Mouse (Mus musculus) neural tube, embryonic 11.5 days (tissue): Measurements from ENCODE around the gene Clic6. TPM values are rescaled to one million over a fixed set of nuclear protein-coding genes. Genes with fewer than 3 reads are reported as not detected.

Source experiments
- ATAC-seq: fragments of 200-750 bp; cut with Nextera tagmentation; 2 replicates; pipeline ENCODE4 v1.8.0; 2017; ENCODE audit warnings: moderate number of reproducible peaks, mild to moderate bottlenecking, moderate TSS enrichment, moderate library complexity; ENCODE audit not compliant: insufficient read depth, low FRiP score, low TSS enrichment
- DNase-seq: peaks from one replicate; pipeline ENCODE4 v3.0.0-alpha.2; 2015; ENCODE audit warnings: low spot score
- H3K27ac ChIP-seq: fragments of 300-500 bp; sonication (generic); 2 replicates; pipeline ENCODE4 v1.5.1; 2014; ENCODE audit warnings: low read depth, mild to moderate bottlenecking, low read length
- H3K27me3 ChIP-seq: fragments of 300-500 bp; sonication (generic); 2 replicates; pipeline ENCODE4 v1.6.1; 2014; ENCODE audit warnings: mild to moderate bottlenecking, low read length, mixed read lengths; ENCODE audit not compliant: control insufficient read depth, insufficient read depth
- H3K36me3 ChIP-seq: fragments of 300-500 bp; sonication (generic); 2 replicates; pipeline ENCODE4 v1.6.1; 2014; ENCODE audit warnings: mild to moderate bottlenecking, low read length, moderate library complexity, mixed read lengths; ENCODE audit not compliant: control insufficient read depth, insufficient read depth
- H3K4me1 ChIP-seq: fragments of 300-500 bp; sonication (generic); 2 replicates; pipeline ENCODE4 v1.6.1; 2014; ENCODE audit warnings: low read length, mixed read lengths; ENCODE audit not compliant: control insufficient read depth, insufficient read depth
- H3K4me2 ChIP-seq: fragments of 300-500 bp; sonication (generic); 2 replicates; pipeline ENCODE4 v1.6.1; 2014; ENCODE audit warnings: low read depth, mild to moderate bottlenecking, moderate library complexity
- H3K4me3 ChIP-seq: fragments of 300-500 bp; sonication (generic); 2 replicates; pipeline ENCODE4 v1.5.1; 2014; ENCODE audit warnings: low read depth, low read length
- H3K9ac ChIP-seq: fragments of 300-500 bp; sonication (generic); 2 replicates; pipeline ENCODE4 v1.6.1; 2014; ENCODE audit warnings: mild to moderate bottlenecking, low read length
- H3K9me3 ChIP-seq: fragments of 300-500 bp; sonication (generic); 2 replicates; pipeline ENCODE4 v1.6.1; 2016; ENCODE audit warnings: low read length; ENCODE audit not compliant: control insufficient read depth
- WGBS: fragments of 180-500 bp; shearing (Covaris S2); extraction: QIAGEN DNeasy Blood & Tissue Kit; methylation state at CpG from one replicate; pipeline ENCODE4 v1.1.7; 2014; 5-methylcytosine and 5-hydroxymethylcytosine counted together
- polyA plus RNA-seq: library from polyadenylated mRNA; unstranded; fragments of >200 nt; fragmentation: Nextera tagmentation; extraction: Ambion mirVana; gene quantifications from 2 replicates; pipeline ENCODE4 v1.2.1, GENCODE M21; 2014

Clic6 gene
- polyA plus RNA-seq, 1 experiment from 2014 or later = 0.34 TPM

GRCm38 (mm10) chr16:92552858-92553257 is 67.3 kb downstream of the Clic6 start:
- no peaks in the 10 kb centered on the region for H3K36me3 ChIP-seq
- no peak overlapping the region for H3K4me3 ChIP-seq
- H3K9ac ChIP-seq = no peak overlapping the region
- no peaks in the 10 kb centered on the region for H3K9me3 ChIP-seq
- WGBS = 64% methylated on average over 11 of the region's 11 CpGs
- no peak overlapping the region for H3K27ac ChIP-seq
- no peak for DNase-seq
- no peaks in the 10 kb centered on the region for H3K4me1 ChIP-seq
- ATAC-seq = no peak
- H3K4me2 ChIP-seq = no peak overlapping the region
- no peaks in the 10 kb centered on the region for H3K27me3 ChIP-seq

GRCm38 (mm10) chr16:92555051-92555450 is 69.5 kb downstream of the Clic6 start:
- H3K4me2 ChIP-seq = no peak overlapping the region
- no peak overlapping the region for H3K4me3 ChIP-seq
- DNase-seq (no peak), ATAC-seq (no peak)
- H3K9me3 ChIP-seq = no peaks in the 10 kb centered on the region
- no peak overlapping the region for H3K27ac ChIP-seq
- 70% methylated on average over 1 of the region's 1 CpGs for WGBS
- H3K36me3 ChIP-seq = no peaks in the 10 kb centered on the region
- no peaks in the 10 kb centered on the region for H3K4me1 ChIP-seq
- H3K9ac ChIP-seq = no peak overlapping the region
- no peaks in the 10 kb centered on the region for H3K27me3 ChIP-seq

DNA sequence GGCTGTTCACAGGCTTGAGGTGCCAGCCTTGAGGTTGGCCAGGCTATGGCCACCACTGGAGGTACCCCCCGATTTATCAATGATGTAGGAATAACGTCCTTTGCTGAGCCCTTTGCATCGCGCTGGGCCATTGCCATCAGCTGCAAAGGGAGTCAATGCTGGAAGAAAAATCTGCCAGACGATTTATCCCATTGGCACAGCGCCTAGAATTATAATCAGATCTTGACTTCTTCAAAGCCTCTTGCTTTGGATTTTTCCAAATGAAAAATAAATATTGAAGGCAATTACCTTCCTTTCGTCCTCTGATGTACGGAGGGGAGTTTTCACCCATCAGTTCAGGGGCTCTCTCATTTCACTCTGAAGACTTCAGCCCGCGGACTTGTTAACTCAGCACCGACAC is 79.8 kb downstream of the Clic6 start:
- Histone ChIP-seq H3K27me3 (no peaks in the 10 kb centered on the region), H3K9ac (no peak overlapping the region), H3K4me3 (no peak overlapping the region), H3K4me1 (no peaks in the 10 kb centered on the region), H3K36me3 (no peaks in the 10 kb centered on the region), H3K9me3 (no peaks in the 10 kb centered on the region), H3K4me2 (no peak overlapping the region), H3K27ac (no peak overlapping the region)
- WGBS = 78% methylated on average over 11 of the region's 11 CpGs
- DNase-seq = no peak
- no peak for ATAC-seq

- DNase-seq (peak; percentile 86), ATAC-seq (no peak)
- Histone ChIP-seq H3K4me2 (no peak overlapping the region), H3K27ac (no peak overlapping the region), H3K27me3 (no peaks in the 10 kb centered on the region), H3K4me3 (no peak overlapping the region), H3K9me3 (no peaks in the 10 kb centered on the region), H3K4me1 (no peaks in the 10 kb centered on the region), H3K36me3 (no peaks in the 10 kb centered on the region), H3K9ac (no peak overlapping the region)
- 8% methylated on average over 6 of the region's 6 CpGs for WGBS
Measured at GRCm38 (mm10) chr16:92565708-92566107, 80.2 kb downstream of the Clic6 start.

DNA sequence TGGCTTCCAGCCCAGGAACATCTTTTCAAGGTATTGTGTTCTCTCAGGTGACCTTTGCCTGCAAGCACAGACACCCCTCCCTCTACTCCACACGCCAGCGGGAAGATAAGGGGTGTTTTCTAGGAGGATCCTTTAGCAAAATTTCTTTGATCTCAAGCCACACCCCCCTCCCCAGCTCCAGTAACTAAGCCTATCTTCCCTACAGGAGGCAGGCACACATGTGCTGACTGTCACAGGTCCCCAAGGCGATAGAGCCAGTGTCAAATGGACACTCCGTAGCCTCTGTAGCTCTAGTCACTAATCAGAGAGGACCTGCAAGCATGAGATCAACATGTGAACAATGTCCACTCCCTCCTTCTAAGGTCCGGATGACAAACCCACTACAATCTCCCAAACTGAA is 80.6 kb downstream of the Clic6 start:
- H3K4me3 ChIP-seq = no peak overlapping the region
- 32% methylated on average over 5 of the region's 5 CpGs for WGBS
- ATAC-seq = no peak
- no peaks in the 10 kb centered on the region for H3K4me1 ChIP-seq
- H3K27ac ChIP-seq = no peak overlapping the region
- no peaks in the 10 kb centered on the region for H3K27me3 ChIP-seq
- no peak for DNase-seq
- no peak overlapping the region for H3K4me2 ChIP-seq
- no peaks in the 10 kb centered on the region for H3K36me3 ChIP-seq
- H3K9ac ChIP-seq = no peak overlapping the region
- no peaks in the 10 kb centered on the region for H3K9me3 ChIP-seq

- WGBS = 93% methylated on average over 11 of the region's 11 CpGs
Measured at GRCm38 (mm10) chr16:92571246-92571645, 85.7 kb downstream of the Clic6 start.

GRCm38 (mm10) chr16:92573193-92573592 is 87.7 kb downstream of the Clic6 start:
- Histone ChIP-seq H3K9ac (no peak overlapping the region), H3K4me1 (no peaks in the 10 kb centered on the region), H3K4me3 (no peak overlapping the region), H3K27me3 (no peaks in the 10 kb centered on the region), H3K9me3 (no peaks in the 10 kb centered on the region), H3K36me3 (no peaks in the 10 kb centered on the region), H3K4me2 (no peak overlapping the region), H3K27ac (no peak overlapping the region)
- WGBS = 61% methylated on average over 4 of the region's 4 CpGs
- ATAC-seq = no peak
- no peak for DNase-seq

More at GRCm38 (mm10) chr16:92571246-92571645, 85.7 kb downstream of the Clic6 start:
- no peak overlapping the region for H3K4me3 ChIP-seq
- no peaks in the 10 kb centered on the region for H3K9me3 ChIP-seq
- no peaks in the 10 kb centered on the region for H3K36me3 ChIP-seq
- H3K9ac ChIP-seq = no peak overlapping the region
- DNase-seq = no peak
- H3K27ac ChIP-seq = no peak overlapping the region
- no peak overlapping the region for H3K4me2 ChIP-seq
- no peaks in the 10 kb centered on the region for H3K27me3 ChIP-seq
- H3K4me1 ChIP-seq = no peaks in the 10 kb centered on the region
- ATAC-seq = no peak

GRCm38 (mm10) chr16:92575792-92576191 is 90.3 kb downstream of the Clic6 start:
- Histone ChIP-seq H3K36me3 (no peaks in the 10 kb centered on the region), H3K27ac (no peak overlapping the region), H3K9me3 (no peaks in the 10 kb centered on the region), H3K4me2 (no peak overlapping the region), H3K4me3 (no peak overlapping the region), H3K27me3 (no peaks in the 10 kb centered on the region), H3K4me1 (no peaks in the 10 kb centered on the region), H3K9ac (no peak overlapping the region)
- 87% methylated on average over 10 of the region's 10 CpGs for WGBS
- DNase-seq = no peak
- ATAC-seq = no peak

GRCm38 (mm10) chr16:92577381-92577780 is 91.8 kb downstream of the Clic6 start:
- Histone ChIP-seq H3K4me2 (no peak overlapping the region), H3K27ac (no peak overlapping the region), H3K4me1 (no peaks in the 10 kb centered on the region), H3K4me3 (no peak overlapping the region), H3K9ac (no peak overlapping the region), H3K36me3 (no peaks in the 10 kb centered on the region), H3K9me3 (no peaks in the 10 kb centered on the region), H3K27me3 (no peaks in the 10 kb centered on the region)
- no peak for DNase-seq
- ATAC-seq = no peak
- 87% methylated on average over 9 of the region's 9 CpGs for WGBS
